Mouse (Mus musculus) MEL (cell line): ENCODE measurements around the gene Pard3. TPM values are rescaled to one million over a fixed set of nuclear protein-coding genes. Genes with fewer than 3 reads are reported as not detected.

Experiments used
- DNase-seq: peaks from one replicate; pipeline ENCODE4 v3.0.0; 2011; ENCODE audit warnings: low read depth, low spot score
- H3K27ac ChIP-seq: 2 replicates; pipeline ENCODE4 v1.5.1; 2012; ENCODE audit warnings: low read depth, mild to moderate bottlenecking, control low read depth, low read length, moderate library complexity; ENCODE audit not compliant: control insufficient read depth
- H3K27me3 ChIP-seq, 2 experiments: fragments of 150-350 bp in 1 of 2; sonication (generic) in 1 of 2; 2 replicates each; pipeline ENCODE4 v1.6.1; 2012; ENCODE audit warnings: low read length in 2 of 2, mild to moderate bottlenecking in 2 of 2, improper control_type of control experiment in 1 of 2, moderate library complexity in 1 of 2; ENCODE audit not compliant: insufficient read depth in 2 of 2, control insufficient read depth in 1 of 2
- H3K36me3 ChIP-seq, 2 experiments: 2 replicates each; pipeline ENCODE4 v1.6.1; 2012 to 2014; ENCODE audit warnings: low read length in 2 of 2, improper control_type of control experiment in 1 of 2, inconsistent platforms in 1 of 2, mild to moderate bottlenecking in 1 of 2; ENCODE audit not compliant: insufficient read depth in 2 of 2, control insufficient read depth in 1 of 2
- H3K4me1 ChIP-seq, 2 experiments: fragments of 150-350 bp in 1 of 2; sonication (generic) in 1 of 2; 2 replicates each; pipeline ENCODE4 v1.6.1; 2012; ENCODE audit warnings: low read length in 2 of 2, improper control_type of control experiment in 1 of 2, mild to moderate bottlenecking in 1 of 2; ENCODE audit not compliant: insufficient read depth in 2 of 2, control insufficient read depth in 1 of 2
- H3K4me3 ChIP-seq, 2 experiments: fragments of 150-350 bp in 1 of 2; sonication (generic) in 1 of 2; 2 replicates each; pipeline ENCODE4 v1.5.1; 2012; ENCODE audit warnings: low read depth in 2 of 2, low read length in 2 of 2, mild to moderate bottlenecking in 2 of 2, moderate library complexity in 2 of 2, control low read depth in 1 of 2, improper control_type of control experiment in 1 of 2; ENCODE audit not compliant: control insufficient read depth in 1 of 2, insufficient read depth in 1 of 2
- H3K79me2 ChIP-seq: 2 replicates; pipeline ENCODE4 v1.6.1; 2012; ENCODE audit warnings: mild to moderate bottlenecking, low read length, moderate library complexity; ENCODE audit not compliant: control insufficient read depth, poor library complexity, insufficient read depth
- H3K9ac ChIP-seq: 2 replicates; pipeline ENCODE4 v1.6.1; 2012; ENCODE audit warnings: low read depth, mild to moderate bottlenecking, control low read depth, low read length, moderate library complexity; ENCODE audit not compliant: control insufficient read depth, poor library complexity, severe bottlenecking
- H3K9me3 ChIP-seq: fragments of 150-350 bp; sonication (generic); replicated peaks from 2 replicates; pipeline ENCODE4 v1.6.1; 2012; ENCODE audit warnings: mild to moderate bottlenecking, low read length, improper control_type of control experiment, moderate library complexity; ENCODE audit not compliant: insufficient read depth
- CHD2 ChIP-seq: IDR thresholded peaks from 2 replicates; pipeline ENCODE4 v1.6.1; 2011; ENCODE audit warnings: low read length, improper control_type of control experiment
- CTCF ChIP-seq, 3 experiments: IDR thresholded peaks in 2 of 3; conservative IDR thresholded peaks in 1 of 3; 2 replicates each; pipeline ENCODE4 v1.5.1; 2011 to 2012; ENCODE audit warnings: low read length in 3 of 3, low read depth in 2 of 3, mild to moderate bottlenecking in 2 of 3, improper control_type of control experiment in 1 of 3, inconsistent platforms in 1 of 3, mixed read lengths in 1 of 3, moderate library complexity in 1 of 3; ENCODE audit not compliant: control insufficient read depth in 1 of 3, insufficient read depth in 1 of 3, poor library complexity in 1 of 3, severe bottlenecking in 1 of 3
- E2F4 ChIP-seq: IDR thresholded peaks from 2 replicates; pipeline ENCODE4 v1.6.1; 2011; ENCODE audit warnings: low read depth, low read length, improper control_type of control experiment, borderline replicate concordance
- ELF1 ChIP-seq: IDR thresholded peaks from 2 replicates; pipeline ENCODE4 v1.6.1; 2014; ENCODE audit warnings: low read depth, mild to moderate bottlenecking, inconsistent platforms, low read length, improper control_type of control experiment, moderate library complexity
- EP300 ChIP-seq, 2 experiments: IDR thresholded peaks; 2 replicates each; pipeline ENCODE4 v1.6.1; 2011; ENCODE audit warnings: improper control_type of control experiment in 2 of 2, low read length in 2 of 2, low read depth in 1 of 2, mild to moderate bottlenecking in 1 of 2
- ETS1 ChIP-seq: IDR thresholded peaks from 2 replicates; pipeline ENCODE4 v1.6.1; 2012; ENCODE audit warnings: low read depth, mild to moderate bottlenecking, inconsistent platforms, low read length, improper control_type of control experiment, moderate library complexity
- GABPA ChIP-seq: IDR thresholded peaks from 2 replicates; pipeline ENCODE4 v1.6.1; 2012; ENCODE audit warnings: low read depth, mild to moderate bottlenecking, inconsistent platforms, low read length, improper control_type of control experiment, moderate library complexity
- GATA1 ChIP-seq: IDR thresholded peaks from 2 replicates; pipeline ENCODE4 v1.6.1; 2011; ENCODE audit warnings: low read depth, low read length, improper control_type of control experiment
- HCFC1 ChIP-seq: IDR thresholded peaks from 2 replicates; pipeline ENCODE4 v1.6.1; 2012; ENCODE audit warnings: low read depth, mild to moderate bottlenecking, inconsistent platforms, low read length, improper control_type of control experiment, moderate library complexity
- JUND ChIP-seq: IDR thresholded peaks from 2 replicates; pipeline ENCODE4 v1.6.1; 2011; ENCODE audit warnings: low read depth, mild to moderate bottlenecking, improper control_type of control experiment, low read length
- MAZ ChIP-seq: IDR thresholded peaks from 2 replicates; pipeline ENCODE4 v1.6.1; 2012; ENCODE audit warnings: low read depth, mild to moderate bottlenecking, inconsistent platforms, low read length, improper control_type of control experiment
- MEF2A ChIP-seq: IDR thresholded peaks from 2 replicates; pipeline ENCODE4 v1.6.1; 2014; ENCODE audit warnings: low read depth, mild to moderate bottlenecking, inconsistent platforms, low read length, improper control_type of control experiment; ENCODE audit not compliant: poor library complexity, insufficient replicate concordance, severe bottlenecking; ENCODE audit errors: extremely low read depth
- NELFE ChIP-seq: IDR thresholded peaks from 2 replicates; pipeline ENCODE4 v1.6.1; 2011; ENCODE audit warnings: low read depth, low read length, improper control_type of control experiment
- POLR2A ChIP-seq, 2 experiments: IDR thresholded peaks; 2 replicates each; pipeline ENCODE4 v1.6.1; 2011 to 2012; ENCODE audit warnings: low read length in 2 of 2, mild to moderate bottlenecking in 2 of 2, control low read depth in 1 of 2, improper control_type of control experiment in 1 of 2, low read depth in 1 of 2, moderate library complexity in 1 of 2; ENCODE audit not compliant: control insufficient read depth in 1 of 2, insufficient read depth in 1 of 2, poor library complexity in 1 of 2
- POLR2AphosphoS2 ChIP-seq: IDR thresholded peaks from 2 replicates; pipeline ENCODE4 v1.6.1; 2011; ENCODE audit warnings: low read length, improper control_type of control experiment
- POLR2AphosphoS5 ChIP-seq: IDR thresholded peaks from 2 replicates; pipeline ENCODE4 v1.6.1; 2012; ENCODE audit warnings: low read depth, borderline replicate concordance, mild to moderate bottlenecking, inconsistent platforms, low read length, moderate library complexity, mixed read lengths
- RAD21 ChIP-seq: IDR thresholded peaks from 2 replicates; pipeline ENCODE4 v1.6.1; 2011; ENCODE audit warnings: mild to moderate bottlenecking, low read depth, low read length, improper control_type of control experiment
- RCOR1 ChIP-seq: IDR thresholded peaks from 2 replicates; pipeline ENCODE4 v1.6.1; 2012; ENCODE audit warnings: low read depth, mild to moderate bottlenecking, inconsistent platforms, low read length, improper control_type of control experiment
- SIN3A ChIP-seq: IDR thresholded peaks from 2 replicates; pipeline ENCODE4 v1.6.1; 2012; ENCODE audit warnings: low read length, improper control_type of control experiment, inconsistent platforms
- SMC3 ChIP-seq: IDR thresholded peaks from 2 replicates; pipeline ENCODE4 v1.6.1; 2011; ENCODE audit warnings: low read depth, low read length, improper control_type of control experiment
- TAL1 ChIP-seq: IDR thresholded peaks from 2 replicates; pipeline ENCODE4 v1.6.1; 2012; ENCODE audit warnings: mild to moderate bottlenecking, inconsistent platforms, low read length, moderate library complexity, mixed read lengths
- TBP ChIP-seq: IDR thresholded peaks from 2 replicates; pipeline ENCODE4 v1.8.0; 2011; ENCODE audit warnings: low read depth, low read length, improper control_type of control experiment
- TCF12 ChIP-seq: IDR thresholded peaks from 2 replicates; pipeline ENCODE4 v1.6.1; 2014; ENCODE audit warnings: low read depth, mild to moderate bottlenecking, inconsistent platforms, low read length, improper control_type of control experiment, moderate library complexity
- USF1 ChIP-seq: IDR thresholded peaks from 2 replicates; pipeline ENCODE4 v1.6.1; 2014; ENCODE audit warnings: low read depth, mild to moderate bottlenecking, inconsistent platforms, low read length, improper control_type of control experiment, moderate library complexity
- USF2 ChIP-seq, 2 experiments: IDR thresholded peaks; 2 replicates each; pipeline ENCODE4 v1.6.1; 2011 to 2012; ENCODE audit warnings: improper control_type of control experiment in 2 of 2, low read length in 2 of 2, borderline replicate concordance in 1 of 2, inconsistent platforms in 1 of 2, low read depth in 1 of 2, mild to moderate bottlenecking in 1 of 2; ENCODE audit not compliant: insufficient read depth in 1 of 2
- ZC3H11A ChIP-seq: IDR thresholded peaks from 2 replicates; pipeline ENCODE4 v1.6.1; 2012; ENCODE audit warnings: low read depth, mild to moderate bottlenecking, inconsistent platforms, low read length, improper control_type of control experiment
- ZKSCAN1 ChIP-seq: IDR thresholded peaks from 2 replicates; pipeline ENCODE4 v1.6.1; 2012; ENCODE audit warnings: low read depth, mild to moderate bottlenecking, inconsistent platforms, low read length, improper control_type of control experiment, moderate library complexity
- ZNF384 ChIP-seq: IDR thresholded peaks from 2 replicates; pipeline ENCODE4 v1.6.1; 2012; ENCODE audit warnings: low read depth, mild to moderate bottlenecking, inconsistent platforms, low read length, improper control_type of control experiment
- polyA plus RNA-seq, 2 experiments: library from polyadenylated mRNA; stranded (reverse) in 1 of 2; unstranded in 1 of 2; fragments of >175 nt in 1 of 2; fragments of >200 nt in 1 of 2; gene quantifications; 2 replicates each; pipeline versions ENCODE4 v1.2.1 to v1.2.4; 2012; ENCODE audit warnings: low replicate concordance in 2 of 2, low read depth in 1 of 2; ENCODE audit not compliant: insufficient read length in 2 of 2, insufficient read depth in 1 of 2, missing spikeins in 1 of 2
- total RNA-seq: library from RNA; depleted of rRNA; stranded (reverse); fragments of 300-350 nt; gene quantifications from 2 replicates; pipeline ENCODE4 v1.2.3, GENCODE M21; 2012

Pard3 gene
- total and polyA plus RNA-seq, 3 experiments: not detected

DNA sequence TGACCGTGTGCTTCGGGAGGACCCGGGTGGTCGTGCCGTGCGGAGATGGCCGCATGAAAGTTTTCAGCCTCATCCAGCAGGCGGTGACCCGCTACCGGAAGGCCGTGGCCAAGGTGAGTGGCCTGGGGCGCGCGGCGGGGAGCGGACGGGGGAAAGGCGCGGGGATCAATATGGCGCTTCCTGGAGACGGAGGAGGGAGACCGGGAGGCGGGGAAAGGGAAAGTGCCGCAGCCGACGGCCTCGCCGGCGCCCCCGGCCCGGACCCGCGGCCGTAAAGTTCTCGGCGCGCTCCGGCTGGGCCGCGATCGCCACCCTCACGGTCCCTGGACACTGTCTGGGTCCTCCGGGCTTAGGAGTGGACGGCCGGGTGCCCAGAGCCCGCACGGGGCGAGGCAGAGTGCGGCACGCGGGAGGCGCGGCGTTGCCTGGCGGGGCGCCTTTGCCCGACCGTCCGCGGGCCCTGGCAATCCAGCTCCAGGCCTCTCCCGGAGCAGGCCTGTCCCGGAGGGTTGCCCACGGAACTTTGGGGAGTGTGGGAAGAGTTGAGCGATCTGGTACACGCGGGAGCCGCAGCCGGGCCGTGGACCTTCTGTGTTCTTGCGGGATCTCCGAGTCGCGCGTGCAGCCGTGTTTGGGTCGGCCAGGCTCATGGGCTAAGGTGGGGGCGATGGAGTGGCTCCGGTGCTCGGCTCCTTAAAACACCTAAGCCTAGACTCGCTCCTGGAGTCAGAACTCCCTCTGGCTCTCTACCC, 844 bp downstream of the Pard3 start:
- DNase-seq: no peak
- Histone ChIP-seq H3K4me1 (no peaks in the 10 kb centered on the region), H3K27me3 (no peaks in the 10 kb centered on the region), H3K4me3 (no peak overlapping the region), H3K9me3 (no peaks in the 10 kb centered on the region), H3K9ac (no peak overlapping the region), H3K36me3 (no peaks in the 10 kb centered on the region), H3K27ac (no peak overlapping the region), H3K79me2 (no peaks in the 10 kb centered on the region)
- no peak for TF ChIP-seq EP300 (IDR thresholded peaks at IDR 0.05; ENCODE audit: low read depth in 1 of 2, low read length in 2 of 2)
- TF ChIP-seq GATA1: no peak
- no peak for TF ChIP-seq TCF12
- no peak for TF ChIP-seq USF2 (IDR thresholded peaks at IDR 0.05; ENCODE audit: borderline replicate concordance in 1 of 2, insufficient read depth in 1 of 2, low read depth in 1 of 2, low read length in 2 of 2)
- TF ChIP-seq HCFC1: no peak
- no peak for TF ChIP-seq MAZ
- no peak for TF ChIP-seq SIN3A
- TF ChIP-seq USF1: no peak
- no peak for TF ChIP-seq CTCF (IDR thresholded peaks at IDR 0.05 in 2 of 3, conservative IDR thresholded peaks at IDR 0.05 in 1 of 3; ENCODE audit: control insufficient read depth in 1 of 3, insufficient read depth in 1 of 3, low read depth in 2 of 3, low read length in 3 of 3, poor library complexity in 1 of 3, severe bottlenecking in 1 of 3)
- TF ChIP-seq SMC3: no peak
- TF ChIP-seq RAD21: no peak
- TF ChIP-seq NELFE: no peak
- no peak for TF ChIP-seq JUND
- no peak for TF ChIP-seq MEF2A
- TF ChIP-seq TAL1: no peak
- no peak for TF ChIP-seq ETS1
- TF ChIP-seq TBP: no peak
- no peak for TF ChIP-seq POLR2AphosphoS2
- TF ChIP-seq GABPA: no peak

DNA sequence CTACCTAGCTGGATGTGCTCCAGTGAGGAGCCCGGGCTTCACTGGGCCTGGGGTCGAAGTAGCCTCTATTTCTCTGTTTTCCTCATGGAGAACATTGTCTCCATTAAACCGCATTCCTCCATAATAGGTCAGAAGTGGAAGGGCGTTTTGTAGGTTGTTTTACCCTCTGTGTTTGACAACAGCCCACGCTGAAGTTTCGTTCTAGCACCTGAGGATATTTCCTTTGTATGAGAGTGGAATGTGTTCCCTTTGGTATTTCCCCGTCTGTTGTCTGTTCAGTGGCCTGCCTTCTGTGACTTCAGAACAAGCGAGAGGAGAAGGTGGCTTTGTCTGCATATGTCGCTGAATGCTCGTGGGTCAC, 1.4 kb downstream of the Pard3 start:
- Histone ChIP-seq H3K27ac (no peak overlapping the region), H3K4me3 (no peak overlapping the region), H3K9ac (no peak overlapping the region), H3K36me3 (no peaks in the 10 kb centered on the region), H3K79me2 (no peaks in the 10 kb centered on the region), H3K27me3 (no peaks in the 10 kb centered on the region), H3K4me1 (no peaks in the 10 kb centered on the region), H3K9me3 (no peaks in the 10 kb centered on the region)
- no peak for DNase-seq
- no peak for TF ChIP-seq HCFC1
- TF ChIP-seq RAD21: no peak
- TF ChIP-seq ELF1: no peak
- no peak for TF ChIP-seq ZNF384
- no peak for TF ChIP-seq POLR2AphosphoS5
- no peak for TF ChIP-seq ZC3H11A
- no peak for TF ChIP-seq E2F4
- TF ChIP-seq CHD2: no peak
- TF ChIP-seq ZKSCAN1: no peak
- no peak for TF ChIP-seq RCOR1
- TF ChIP-seq POLR2AphosphoS2: no peak
- TF ChIP-seq NELFE: no peak
- no peak for TF ChIP-seq POLR2A (IDR thresholded peaks at IDR 0.05; ENCODE audit: control insufficient read depth in 1 of 2, insufficient read depth in 1 of 2, low read depth in 1 of 2, low read length in 2 of 2, poor library complexity in 1 of 2)
